Mouse (Mus musculus) forebrain, embryonic 11.5 days (tissue): ENCODE data around the gene Eif5a. TPM values are rescaled to one million over a fixed set of nuclear protein-coding genes. Genes with fewer than 3 reads are reported as not detected.
A peak's percentile ranks its signal among the peaks of the same experiment; 100 is the strongest.
"Not testable (repeated sequence)": the region's sequence is repeated elsewhere in the genome, so short reads cannot be mapped to it uniquely, and the experiment has no call there.

Experiments used
- ATAC-seq: fragments of 200-750 bp; cut with Nextera tagmentation; replicated peaks from 2 replicates; pipeline ENCODE4 v1.8.0; 2017; ENCODE audit warnings: moderate TSS enrichment; ENCODE audit not compliant: low FRiP score
- DNase-seq: peaks from one replicate; pipeline ENCODE4 v3.0.0-alpha.2; 2017; ENCODE audit warnings: low spot score
- H3K27ac ChIP-seq: fragments of 300-500 bp; sonication (generic); 2 replicates; pipeline ENCODE4 v1.5.1; 2014; ENCODE audit warnings: low read depth, low read length
- H3K27me3 ChIP-seq: fragments of 300-500 bp; sonication (generic); 2 replicates; pipeline ENCODE4 v1.6.1; 2014; ENCODE audit warnings: mild to moderate bottlenecking, low read length, mixed read lengths; ENCODE audit not compliant: control insufficient read depth, insufficient read depth
- H3K36me3 ChIP-seq: fragments of 300-500 bp; sonication (generic); 2 replicates; pipeline ENCODE4 v1.6.1; 2014; ENCODE audit warnings: mild to moderate bottlenecking, low read length, moderate library complexity, mixed read lengths; ENCODE audit not compliant: control insufficient read depth, insufficient read depth
- H3K4me1 ChIP-seq: fragments of 300-500 bp; sonication (generic); replicated peaks from 2 replicates; pipeline ENCODE4 v1.6.1; 2014; ENCODE audit warnings: low read length, mixed read lengths; ENCODE audit not compliant: control insufficient read depth, insufficient read depth
- H3K4me2 ChIP-seq: fragments of 300-500 bp; sonication (generic); 2 replicates; pipeline ENCODE4 v1.6.1; 2014; ENCODE audit warnings: low read depth, mild to moderate bottlenecking, low read length, moderate library complexity, mixed read lengths; ENCODE audit not compliant: severe bottlenecking
- H3K4me3 ChIP-seq: fragments of 300-500 bp; sonication (generic); 2 replicates; pipeline ENCODE4 v1.5.1; 2014; ENCODE audit warnings: low read depth, low read length
- H3K9ac ChIP-seq: fragments of 300-500 bp; sonication (generic); 2 replicates; pipeline ENCODE4 v1.6.1; 2014; ENCODE audit warnings: low read length
- H3K9me3 ChIP-seq: fragments of 300-500 bp; sonication (generic); 2 replicates; pipeline ENCODE4 v1.6.1; 2016; ENCODE audit warnings: low read length, mixed read lengths; ENCODE audit not compliant: control insufficient read depth
- WGBS: fragments of 180-500 bp; shearing (Covaris S2); extraction: QIAGEN DNeasy Blood & Tissue Kit; methylation state at CpG from one replicate; pipeline ENCODE4 v1.1.7; 2014; 5-methylcytosine and 5-hydroxymethylcytosine counted together
- polyA plus RNA-seq: library from polyadenylated mRNA; unstranded; fragments of >200 nt; fragmentation: Nextera tagmentation; extraction: Ambion mirVana; gene quantifications from 2 replicates; pipeline ENCODE4 v1.2.1, GENCODE M21; 2014

The Eif5a gene
- polyA plus RNA-seq, 1 experiment from 2014 or later = 2,045 TPM

- WGBS = 5% methylated on average over 12 of the region's 12 CpGs
- peaks cover 14% of the 10 kb centered on the region for H3K4me1 ChIP-seq
- H3K27ac ChIP-seq = peak overlapping the region; percentile 94
- peak overlapping the region; percentile 93 for H3K4me2 ChIP-seq
- ATAC-seq (no peak), DNase-seq (no peak)
- H3K9ac ChIP-seq = peak overlapping the region; percentile 69
- no peaks in the 10 kb centered on the region for H3K27me3 ChIP-seq
- H3K36me3 ChIP-seq = peaks cover 7% of the 10 kb centered on the region
- no peaks in the 10 kb centered on the region for H3K9me3 ChIP-seq
- H3K4me3 ChIP-seq = peak overlapping the region; percentile 97
These were observed 426 bp upstream of the Eif5a start for GRCm38 (mm10) chr11:69922012-69922756.

DNA sequence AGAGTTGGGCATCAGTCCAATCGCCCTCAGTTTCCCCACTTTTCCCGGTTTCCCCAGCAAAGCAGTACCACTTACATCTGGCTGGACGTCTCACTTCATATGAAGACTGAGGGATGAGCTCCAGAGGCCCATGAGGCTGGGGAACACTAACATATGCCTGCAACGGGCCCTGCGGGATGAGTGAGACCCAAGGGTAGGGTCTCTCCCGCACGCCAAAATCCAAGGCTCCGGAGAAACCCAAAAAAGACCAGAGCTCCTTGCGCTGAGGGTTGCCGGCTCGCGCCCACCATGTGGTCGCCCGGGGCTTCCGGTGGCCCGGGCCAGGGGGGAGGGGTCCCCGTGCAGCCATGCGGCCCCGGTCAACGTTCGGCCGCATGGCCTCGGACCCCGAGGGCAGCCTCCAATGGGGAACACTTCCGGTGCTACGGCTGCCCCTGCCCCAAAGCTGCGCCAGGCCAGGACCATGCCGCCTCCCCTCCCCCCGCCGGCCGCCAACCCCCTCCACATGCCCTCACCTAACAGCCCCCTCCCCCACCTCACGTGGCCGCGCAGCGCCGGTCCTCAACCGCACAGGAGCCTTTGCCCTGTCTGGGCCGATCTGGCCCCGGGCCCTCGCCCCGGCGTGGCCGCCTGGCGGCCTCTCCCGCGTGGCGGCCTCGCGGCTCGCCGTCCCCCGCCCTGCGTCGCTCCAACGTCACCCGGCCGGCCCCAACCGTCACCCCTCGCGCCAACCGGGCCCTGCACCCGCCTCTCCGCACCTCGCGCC, 1.3 kb downstream of the Eif5a start:
- peak overlapping the region; percentile 91 for H3K27ac ChIP-seq
- DNase-seq (peak; percentile 87), ATAC-seq (peak; percentile 35)
- H3K9me3 ChIP-seq = no peaks in the 10 kb centered on the region
- H3K4me2 ChIP-seq = peak overlapping the region; percentile 93
- under 1% methylated on average over 58 of the region's 65 CpGs for WGBS
- peaks cover 15% of the 10 kb centered on the region for H3K36me3 ChIP-seq
- H3K4me3 ChIP-seq = peak overlapping the region; percentile 97
- no peaks in the 10 kb centered on the region for H3K27me3 ChIP-seq
- peaks cover 20% of the 10 kb centered on the region for H3K4me1 ChIP-seq
- peak overlapping the region; percentile 95 for H3K9ac ChIP-seq

- Histone ChIP-seq H3K4me3 (peak overlapping the region; percentile 97), H3K4me1 (peaks cover 25% of the 10 kb centered on the region), H3K9me3 (no peaks in the 10 kb centered on the region), H3K4me2 (peak overlapping the region; percentile 93), H3K9ac (peak overlapping the region; percentile 95), H3K27me3 (no peaks in the 10 kb centered on the region), H3K27ac (peak overlapping the region; percentile 91), H3K36me3 (peaks cover 15% of the 10 kb centered on the region)
- DNase-seq (peak; percentile 82), ATAC-seq (no peak)
- 2% methylated on average over 17 of the region's 17 CpGs for WGBS
These were observed 2.0 kb downstream of the Eif5a start for GRCm38 (mm10) chr11:69919661-69920265.

- DNase-seq (no peak), ATAC-seq (no peak)
- Histone ChIP-seq H3K36me3 (peaks cover 15% of the 10 kb centered on the region), H3K4me2 (peak overlapping the region; percentile 93), H3K4me1 (peaks cover 28% of the 10 kb centered on the region), H3K27ac (no peak overlapping the region; the same call in 1 of the 2 replicates), H3K4me3 (peak overlapping the region; percentile 97), H3K9ac (peak overlapping the region; percentile 95), H3K27me3 (no peaks in the 10 kb centered on the region), H3K9me3 (no peaks in the 10 kb centered on the region)
- WGBS = 87% methylated on average over 9 of the region's 9 CpGs
These were observed 2.7 kb downstream of the Eif5a start for GRCm38 (mm10) chr11:69919053-69919452.

GRCm38 (mm10) chr11:69918118-69918517, 3.6 kb downstream of the Eif5a start:
- Histone ChIP-seq H3K9ac (no peak overlapping the region), H3K4me3 (no peak overlapping the region), H3K4me2 (no peak overlapping the region), H3K9me3 (no peaks in the 10 kb centered on the region), H3K36me3 (peaks cover 15% of the 10 kb centered on the region), H3K27ac (no peak overlapping the region), H3K27me3 (no peaks in the 10 kb centered on the region), H3K4me1 (peaks cover 32% of the 10 kb centered on the region)
- WGBS = 90% methylated on average over 5 of the region's 5 CpGs
- ATAC-seq (no peak), DNase-seq (no peak)

DNA sequence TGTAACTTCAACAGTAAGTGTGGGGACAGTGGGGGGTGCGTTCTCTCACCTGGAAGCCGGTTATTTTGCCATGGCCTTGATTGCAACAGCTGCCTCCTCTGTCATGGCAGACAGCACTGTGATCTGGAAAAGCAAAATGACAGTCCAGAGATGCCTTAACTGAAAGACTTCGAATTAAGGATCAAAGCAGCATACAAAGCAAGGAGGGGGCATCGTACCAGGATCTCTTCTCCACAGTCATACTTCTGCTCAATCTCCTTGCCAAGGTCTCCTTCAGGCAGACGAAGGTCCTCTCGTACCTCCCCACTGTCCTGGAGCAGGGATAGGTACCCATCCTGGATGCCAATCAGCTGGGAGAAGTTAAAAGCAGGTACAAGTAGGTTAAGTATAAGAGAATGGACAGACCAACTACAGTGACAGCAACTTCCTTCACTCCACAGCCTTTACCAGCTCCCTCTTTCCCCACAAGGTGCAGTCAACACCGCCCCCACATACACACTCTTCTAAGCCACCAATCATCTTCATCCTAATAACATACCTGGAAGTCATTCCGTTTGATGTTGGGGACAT, 4.3 kb downstream of the Eif5a start:
- no peak for DNase-seq
- WGBS = 87% methylated on average over 8 of the region's 8 CpGs
- no peak overlapping the region for H3K4me3 ChIP-seq

GRCm38 (mm10) chr11:69916652-69917378, 4.9 kb downstream of the Eif5a start:
- not testable (repeated sequence) for H3K9me3 ChIP-seq, DNase-seq, H3K4me3 ChIP-seq, H3K27me3 ChIP-seq, H3K9ac ChIP-seq, H3K27ac ChIP-seq, H3K4me2 ChIP-seq, ATAC-seq
- 58% methylated on average over 7 of the region's 7 CpGs for WGBS
- Histone ChIP-seq H3K4me1 (peaks cover 29% of the 10 kb centered on the region), H3K36me3 (peaks cover 23% of the 10 kb centered on the region)

More for the DNA sequence above, 4.3 kb downstream of the Eif5a start:
- no peak for ATAC-seq
- Histone ChIP-seq H3K4me1 (peaks cover 29% of the 10 kb centered on the region), H3K4me2 (no peak overlapping the region), H3K9me3 (no peaks in the 10 kb centered on the region), H3K27ac (no peak overlapping the region), H3K36me3 (peaks cover 18% of the 10 kb centered on the region), H3K9ac (no peak overlapping the region), H3K27me3 (no peaks in the 10 kb centered on the region)
